Mouse (Mus musculus) cerebellum, adult 2 months (tissue): ENCODE measurements around the gene Zfp64. TPM values are rescaled to one million over a fixed set of nuclear protein-coding genes. Genes with fewer than 3 reads are reported as not detected.

Experiments used
- DNase-seq, 2 experiments: peaks; one replicate each; pipeline ENCODE4 v3.0.0; 2021
- H3K27ac ChIP-seq: fragments of 200-500 bp; 2 replicates; pipeline ENCODE4 v1.5.1; 2012; ENCODE audit warnings: low read length, control low read depth, inconsistent platforms; ENCODE audit not compliant: insufficient read depth
- H3K27me3 ChIP-seq: fragments of 200-500 bp; 2 replicates; pipeline ENCODE4 v1.6.1; 2012; ENCODE audit warnings: inconsistent platforms, mild to moderate bottlenecking, low read length, moderate library complexity; ENCODE audit not compliant: control insufficient read depth, insufficient read depth
- H3K4me1 ChIP-seq: fragments of 200-500 bp; 2 replicates; pipeline ENCODE4 v1.6.1; 2011; ENCODE audit warnings: low read length; ENCODE audit not compliant: control insufficient read depth, insufficient read depth
- H3K4me3 ChIP-seq: fragments of 200-500 bp; replicated peaks from 2 replicates; pipeline ENCODE3; 2011; ENCODE audit warnings: mild to moderate bottlenecking, low read depth, low read length, control low read depth; ENCODE audit not compliant: insufficient read depth
- CTCF ChIP-seq: fragments of 200-500 bp; IDR thresholded peaks from 2 replicates; pipeline ENCODE4 v1.5.1; 2011; ENCODE audit warnings: low read depth, mild to moderate bottlenecking, control low read depth, low read length, moderate library complexity, borderline replicate concordance; ENCODE audit not compliant: insufficient read depth
- POLR2A ChIP-seq: fragments of 200-500 bp; IDR thresholded peaks from 2 replicates; pipeline ENCODE4 v1.6.1; 2011; ENCODE audit warnings: low read length, control low read depth, borderline replicate concordance; ENCODE audit not compliant: insufficient read depth
- WGBS: fragments of 180-500 bp; shearing (Covaris S2); methylation state at CpG from one replicate; pipeline ENCODE4 v1.1.7; 2018; 5-methylcytosine and 5-hydroxymethylcytosine counted together
- polyA plus RNA-seq: library from polyadenylated mRNA; depleted of rRNA; stranded (reverse); fragments of >200 nt; gene quantifications from 2 replicates; pipeline ENCODE4 v1.2.3, GENCODE M21; 2012

Gene Zfp64
- polyA plus RNA-seq, 1 experiment, result 18.6 TPM

DNA sequence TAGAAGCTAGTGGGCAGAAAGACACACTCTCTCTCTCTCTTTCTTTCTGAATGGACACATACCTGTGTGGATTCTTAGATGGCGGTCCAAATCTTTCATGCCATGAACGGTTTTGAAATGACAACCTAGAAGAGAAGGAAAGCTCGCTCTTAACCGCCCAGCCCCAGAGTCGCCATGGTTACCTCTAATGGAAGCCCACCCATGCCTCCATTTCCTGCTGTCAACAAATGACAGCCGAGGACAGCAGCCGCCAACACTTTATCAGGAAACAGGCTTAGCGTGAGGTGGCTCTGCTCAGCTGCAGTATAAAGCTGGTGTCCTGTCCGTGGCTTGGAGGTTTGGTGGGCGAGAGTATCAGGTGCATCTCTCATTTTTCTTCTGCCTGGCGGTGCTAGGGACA, 49.4 kb downstream of the Zfp64 start:
- no peak overlapping the region for H3K4me3 ChIP-seq
- TF ChIP-seq CTCF (no peak), POLR2A (no peak)
- H3K4me1 ChIP-seq, result peaks cover under 1% of the 10 kb centered on the region; the same call in 1 of the 2 replicates
- 56% methylated on average over 11 of the region's 11 CpGs for WGBS
- no peak for DNase-seq
- no peak overlapping the region for H3K27ac ChIP-seq
- H3K27me3 ChIP-seq, result no peaks in the 10 kb centered on the region; the same call in 1 of the 2 replicates

- Histone ChIP-seq H3K27ac (no peak overlapping the region), H3K4me3 (no peak overlapping the region), H3K4me1 (no peaks in the 10 kb centered on the region), H3K27me3 (no peaks in the 10 kb centered on the region)
- TF ChIP-seq CTCF, result no peak; the same call in 1 of the 2 replicates
- TF ChIP-seq POLR2A, result no peak
- WGBS, result 87% methylated on average over 3 of the region's 3 CpGs
- DNase-seq, result no peak
Measured at GRCm38 (mm10) chr2:168904846-168905245, 50.5 kb downstream of the Zfp64 start.

GRCm38 (mm10) chr2:168904188-168904587, 51.2 kb downstream of the Zfp64 start:
- DNase-seq, result peak; percentile 14 to 48
- Histone ChIP-seq H3K4me3 (no peak overlapping the region), H3K27ac (no peak overlapping the region), H3K4me1 (no peaks in the 10 kb centered on the region), H3K27me3 (no peaks in the 10 kb centered on the region)
- no peak for TF ChIP-seq POLR2A
- TF ChIP-seq CTCF, result peak; percentile 77; the same call in 1 of the 2 replicates
- WGBS, result 15% methylated on average over 9 of the region's 9 CpGs

GRCm38 (mm10) chr2:168902634-168903033, 52.8 kb downstream of the Zfp64 start:
- peak in 1 of 2 experiments; percentile 15 for DNase-seq
- H3K4me1 ChIP-seq, result no peaks in the 10 kb centered on the region
- H3K27ac ChIP-seq, result no peak overlapping the region
- no peak overlapping the region for H3K4me3 ChIP-seq
- 23% methylated on average over 8 of the region's 8 CpGs for WGBS
- TF ChIP-seq CTCF (peak; percentile 64), POLR2A (no peak)
- H3K27me3 ChIP-seq, result no peaks in the 10 kb centered on the region

- TF ChIP-seq CTCF (no peak), POLR2A (no peak)
- 77% methylated on average over 7 of the region's 7 CpGs for WGBS
Measured at GRCm38 (mm10) chr2:168897906-168898305, 57.5 kb downstream of the Zfp64 start.

DNA sequence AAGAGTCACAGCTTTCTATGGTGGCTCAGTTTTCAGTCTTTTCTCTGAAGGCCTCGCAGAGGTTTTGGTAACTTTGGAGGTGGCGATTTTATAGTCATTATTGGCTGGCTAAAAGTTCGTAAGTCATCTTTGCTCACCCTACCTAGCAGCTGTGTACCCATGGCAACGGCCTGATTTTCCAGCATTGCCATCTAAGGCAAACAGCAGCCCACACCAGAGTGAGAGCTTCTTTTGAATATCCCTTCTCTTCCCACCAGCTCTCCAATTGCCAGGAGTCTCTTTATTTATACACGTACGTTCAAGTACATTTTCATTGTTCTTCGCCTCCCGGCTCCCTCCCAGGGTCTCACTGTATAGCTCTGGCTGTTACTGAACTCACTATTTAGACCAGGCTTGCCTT, 59.9 kb downstream of the Zfp64 start:
- no peaks in the 10 kb centered on the region for H3K27me3 ChIP-seq
- no peak overlapping the region for H3K4me3 ChIP-seq
- no peak for DNase-seq
- no peak overlapping the region for H3K27ac ChIP-seq
- no peak for TF ChIP-seq POLR2A
- TF ChIP-seq CTCF, result no peak
- WGBS, result 90% methylated on average over 8 of the region's 8 CpGs
- H3K4me1 ChIP-seq, result no peaks in the 10 kb centered on the region

More at GRCm38 (mm10) chr2:168897906-168898305, 57.5 kb downstream of the Zfp64 start:
- no peak for DNase-seq
- no peak overlapping the region for H3K4me3 ChIP-seq
- H3K27ac ChIP-seq, result no peak overlapping the region
- H3K27me3 ChIP-seq, result no peaks in the 10 kb centered on the region
- no peaks in the 10 kb centered on the region for H3K4me1 ChIP-seq

DNA sequence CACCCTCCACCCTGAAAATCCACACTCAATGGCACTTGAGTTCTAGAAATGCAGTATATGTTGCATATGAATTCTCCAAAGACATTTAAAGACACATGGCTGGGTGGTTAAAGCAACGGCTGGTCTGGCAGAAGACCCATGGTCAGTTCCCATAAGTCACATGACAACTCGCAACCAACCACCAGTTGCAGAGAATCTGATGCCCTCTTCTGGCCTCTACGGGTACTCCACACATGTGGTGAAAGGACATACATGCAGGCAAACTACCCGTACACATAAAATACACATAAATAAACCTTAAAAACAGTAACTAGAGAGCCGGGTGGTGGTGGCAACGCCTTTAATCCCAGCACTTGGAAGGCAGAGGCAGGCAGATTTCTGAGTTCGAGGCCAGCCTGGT, 60.6 kb downstream of the Zfp64 start:
- TF ChIP-seq POLR2A (no peak), CTCF (no peak)
- WGBS, result 90% methylated on average over 7 of the region's 7 CpGs
- Histone ChIP-seq H3K27me3 (no peaks in the 10 kb centered on the region), H3K4me1 (no peaks in the 10 kb centered on the region), H3K4me3 (no peak overlapping the region), H3K27ac (no peak overlapping the region)
- no peak for DNase-seq

GRCm38 (mm10) chr2:168892057-168892456, 63.3 kb downstream of the Zfp64 start:
- no peak overlapping the region for H3K4me3 ChIP-seq
- 79% methylated on average over 2 of the region's 2 CpGs for WGBS
- no peak overlapping the region for H3K27ac ChIP-seq
- DNase-seq, result no peak
- H3K4me1 ChIP-seq, result no peaks in the 10 kb centered on the region
- H3K27me3 ChIP-seq, result no peaks in the 10 kb centered on the region
- TF ChIP-seq POLR2A (no peak), CTCF (no peak)
